Mouse (Mus musculus) thymus, adult 2 months (tissue): ENCODE results near the gene Armh4. TPM values are rescaled to one million over a fixed set of nuclear protein-coding genes. Genes with fewer than 3 reads are reported as not detected.

ENCODE experiments used
- DNase-seq: peaks from one replicate; pipeline ENCODE4 v3.0.0; 2021
- H3K27ac ChIP-seq: fragments of 200-500 bp; 2 replicates; pipeline ENCODE4 v1.5.1; 2012; ENCODE audit warnings: low read length, control low read depth; ENCODE audit not compliant: control insufficient read depth, insufficient read depth
- H3K27me3 ChIP-seq: fragments of 200-500 bp; 2 replicates; pipeline ENCODE4 v1.6.1; 2012; ENCODE audit warnings: mild to moderate bottlenecking, low read length, moderate library complexity, mixed read lengths; ENCODE audit not compliant: control insufficient read depth, insufficient read depth
- H3K36me3 ChIP-seq: fragments of 200-500 bp; 2 replicates; pipeline ENCODE4 v1.6.1; 2012; ENCODE audit warnings: mild to moderate bottlenecking, low read length, moderate library complexity; ENCODE audit not compliant: control insufficient read depth, insufficient read depth
- H3K4me1 ChIP-seq: fragments of 200-500 bp; replicated peaks from 2 replicates; pipeline ENCODE4 v1.6.1; 2012; ENCODE audit warnings: low read length; ENCODE audit not compliant: control insufficient read depth, insufficient read depth
- H3K4me3 ChIP-seq: fragments of 200-500 bp; 2 replicates; pipeline ENCODE4 v1.5.1; 2012; ENCODE audit warnings: mild to moderate bottlenecking, low read length, control low read depth, moderate library complexity; ENCODE audit not compliant: control insufficient read depth, insufficient read depth
- CTCF ChIP-seq: fragments of 200-500 bp; IDR thresholded peaks from 2 replicates; pipeline ENCODE4 v1.5.1; 2012; ENCODE audit warnings: mild to moderate bottlenecking, control low read depth, low read length, moderate library complexity, borderline replicate concordance; ENCODE audit not compliant: control insufficient read depth, poor library complexity, insufficient read depth; ENCODE audit errors: extremely low read depth
- POLR2A ChIP-seq: fragments of 200-500 bp; IDR thresholded peaks from 2 replicates; pipeline ENCODE4 v1.6.1; 2012; ENCODE audit warnings: mild to moderate bottlenecking, low read length, control low read depth, moderate library complexity; ENCODE audit not compliant: control insufficient read depth, poor library complexity, insufficient read depth; ENCODE audit errors: extremely low read depth
- WGBS: fragments of 180-500 bp; shearing (Covaris S2); methylation state at CpG from one replicate; pipeline ENCODE4 v1.1.7; 2018; 5-methylcytosine and 5-hydroxymethylcytosine counted together
- polyA plus RNA-seq: library from polyadenylated mRNA; depleted of rRNA; stranded (reverse); fragments of >200 nt; gene quantifications from 2 replicates; pipeline ENCODE4 v1.2.3, GENCODE M21; 2012

The Armh4 gene
- polyA plus RNA-seq, 1 experiment: 0.42 TPM

GRCm38 (mm10) chr14:49711016-49711415 lies 72.2 kb downstream of the Armh4 start:
- no peak for TF ChIP-seq CTCF
- TF ChIP-seq POLR2A: no peak
- H3K4me1 ChIP-seq: no peaks in the 10 kb centered on the region
- H3K36me3 ChIP-seq: no peaks in the 10 kb centered on the region
- H3K4me3 ChIP-seq: no peak overlapping the region
- H3K27me3 ChIP-seq: no peaks in the 10 kb centered on the region
- WGBS: 52% methylated on average over 3 of the region's 3 CpGs
- no peak overlapping the region for H3K27ac ChIP-seq
- no peak for DNase-seq

- 81% methylated on average over 3 of the region's 3 CpGs for WGBS
- TF ChIP-seq POLR2A (no peak), CTCF (no peak)
- H3K27me3 ChIP-seq: no peaks in the 10 kb centered on the region
- no peak overlapping the region for H3K27ac ChIP-seq
- no peak for DNase-seq
- no peaks in the 10 kb centered on the region for H3K36me3 ChIP-seq
- no peak overlapping the region for H3K4me3 ChIP-seq
- H3K4me1 ChIP-seq: no peaks in the 10 kb centered on the region
Observed at GRCm38 (mm10) chr14:49703432-49704200, 79.6 kb downstream of the Armh4 start.

- WGBS: 80% methylated on average over 5 of the region's 5 CpGs
- Histone ChIP-seq H3K36me3 (no peaks in the 10 kb centered on the region), H3K4me3 (no peak overlapping the region), H3K27ac (no peak overlapping the region), H3K27me3 (no peaks in the 10 kb centered on the region), H3K4me1 (no peaks in the 10 kb centered on the region)
- no peak for DNase-seq
- no peak for TF ChIP-seq CTCF
- no peak for TF ChIP-seq POLR2A
Observed at GRCm38 (mm10) chr14:49679511-49680284, 103.5 kb downstream of the Armh4 start.

- DNase-seq: no peak
- no peak overlapping the region for H3K4me3 ChIP-seq
- H3K27ac ChIP-seq: no peak overlapping the region
- 87% methylated on average over 2 of the region's 2 CpGs for WGBS
- no peaks in the 10 kb centered on the region for H3K4me1 ChIP-seq
- TF ChIP-seq POLR2A (no peak), CTCF (no peak)
- no peaks in the 10 kb centered on the region for H3K27me3 ChIP-seq
- H3K36me3 ChIP-seq: no peaks in the 10 kb centered on the region
Observed at GRCm38 (mm10) chr14:49676580-49676979, 106.6 kb downstream of the Armh4 start.

GRCm38 (mm10) chr14:49660444-49660843 lies 122.7 kb downstream of the Armh4 start:
- Histone ChIP-seq H3K36me3 (no peaks in the 10 kb centered on the region), H3K4me3 (no peak overlapping the region), H3K27me3 (no peaks in the 10 kb centered on the region), H3K4me1 (no peaks in the 10 kb centered on the region), H3K27ac (no peak overlapping the region)
- 72% methylated on average over 4 of the region's 4 CpGs for WGBS
- no peak for DNase-seq
- TF ChIP-seq CTCF: no peak
- no peak for TF ChIP-seq POLR2A

DNA sequence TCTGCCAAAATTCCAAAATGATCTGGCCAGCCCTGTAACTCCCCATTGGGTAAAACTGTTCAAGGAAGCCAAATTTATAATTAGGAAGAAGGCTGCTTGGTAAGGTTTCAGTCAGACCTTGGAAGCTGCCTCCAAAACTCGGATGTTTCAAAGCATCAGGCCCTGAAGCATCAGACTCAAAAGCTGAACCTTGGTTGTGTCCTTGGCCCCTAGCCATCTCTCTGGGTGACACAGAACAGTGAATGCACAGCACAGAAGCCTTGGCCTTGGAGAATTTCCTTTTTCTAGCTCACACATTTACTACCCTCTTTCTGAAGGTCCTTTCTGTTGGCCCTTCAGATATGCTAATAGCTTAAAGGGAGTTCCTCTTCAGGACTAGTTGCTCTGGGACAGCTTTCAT lies 134.0 kb downstream of the Armh4 start:
- Histone ChIP-seq H3K27ac (no peak overlapping the region), H3K36me3 (no peaks in the 10 kb centered on the region), H3K4me1 (no peaks in the 10 kb centered on the region), H3K4me3 (no peak overlapping the region), H3K27me3 (no peaks in the 10 kb centered on the region)
- no peak for TF ChIP-seq CTCF
- TF ChIP-seq POLR2A: no peak
- DNase-seq: no peak
- WGBS: 63% methylated on average over 1 of the region's 1 CpGs
